Mouse (Mus musculus) cerebellum, adult 2 months (tissue): ENCODE results near the gene Zfp462.

Source experiments
- CTCF ChIP-seq: fragments of 200-500 bp; IDR thresholded peaks from 2 replicates; pipeline ENCODE4 v1.5.1; 2011; ENCODE audit warnings: low read depth, mild to moderate bottlenecking, control low read depth, low read length, moderate library complexity, borderline replicate concordance; ENCODE audit not compliant: insufficient read depth
- POLR2A ChIP-seq: fragments of 200-500 bp; IDR thresholded peaks from 2 replicates; pipeline ENCODE4 v1.6.1; 2011; ENCODE audit warnings: low read length, control low read depth, borderline replicate concordance; ENCODE audit not compliant: insufficient read depth

GRCm38 (mm10) chr4:54953657-54954395 is 9.0 kb downstream of the Zfp462 start:
- no peak for TF ChIP-seq POLR2A
- no peak for TF ChIP-seq CTCF
